Mouse (Mus musculus): ENCODE measurements at regions not wholly inside any gene's neighbourhood (a gene's known extent, or its start where the extent isn't known, plus 50 kb on each side); places are given as distances from the start of the nearest gene placed in this dataset.
A peak's percentile ranks its signal among the peaks of the same experiment; 100 is the strongest.

DNA sequence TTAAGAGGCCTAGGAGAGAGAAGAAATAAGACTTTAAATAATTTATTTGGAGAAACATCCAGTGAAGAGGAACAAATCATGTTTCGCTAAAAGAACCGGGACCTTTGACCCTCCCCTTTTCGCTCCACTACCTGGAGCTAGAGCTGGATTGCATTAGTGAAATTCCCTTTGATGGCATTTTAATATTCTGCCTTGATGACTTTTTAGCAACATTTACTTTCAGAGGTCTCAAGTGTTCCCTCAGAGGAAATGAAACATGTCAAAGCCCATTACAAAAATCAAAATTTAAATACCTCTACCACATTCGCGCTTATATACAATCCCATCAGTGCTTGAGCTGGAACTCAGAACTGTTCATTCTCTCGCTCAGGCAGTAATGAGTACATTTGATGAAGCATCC is 297.0 kb upstream of the Gm10295 start:
- DNase-seq, result no peak

DNA sequence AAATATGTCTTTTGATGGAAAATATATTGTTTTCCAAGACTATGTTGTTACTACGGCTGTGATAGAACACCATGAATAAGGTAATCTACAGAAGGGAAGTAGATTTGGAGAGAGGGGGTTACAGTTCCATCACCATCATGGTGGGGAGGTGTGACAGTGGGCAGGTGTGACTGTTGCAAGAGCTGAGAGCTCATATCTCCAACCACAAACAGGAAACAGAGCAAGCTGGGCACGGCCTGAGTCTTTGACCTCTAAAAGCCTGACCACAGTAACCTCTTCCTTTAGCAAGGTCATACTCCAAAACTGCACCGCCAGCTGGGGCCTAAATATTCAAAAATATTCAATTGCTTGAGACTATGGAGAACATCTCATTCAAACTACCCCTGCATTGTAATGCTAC is 295.7 kb upstream of the Gm10295 start:
- DNase-seq, result no peak

GRCm38 (mm10) chr7:71623048-71623447 is 271.8 kb upstream of the Gm10295 start:
- no peak for DNase-seq

GRCm38 (mm10) chr7:71603159-71603558 is 251.9 kb upstream of the Gm10295 start:
- peak; percentile 95 for DNase-seq

GRCm38 (mm10) chr7:71596780-71597179 is 245.5 kb upstream of the Gm10295 start:
- DNase-seq, result no peak

DNA sequence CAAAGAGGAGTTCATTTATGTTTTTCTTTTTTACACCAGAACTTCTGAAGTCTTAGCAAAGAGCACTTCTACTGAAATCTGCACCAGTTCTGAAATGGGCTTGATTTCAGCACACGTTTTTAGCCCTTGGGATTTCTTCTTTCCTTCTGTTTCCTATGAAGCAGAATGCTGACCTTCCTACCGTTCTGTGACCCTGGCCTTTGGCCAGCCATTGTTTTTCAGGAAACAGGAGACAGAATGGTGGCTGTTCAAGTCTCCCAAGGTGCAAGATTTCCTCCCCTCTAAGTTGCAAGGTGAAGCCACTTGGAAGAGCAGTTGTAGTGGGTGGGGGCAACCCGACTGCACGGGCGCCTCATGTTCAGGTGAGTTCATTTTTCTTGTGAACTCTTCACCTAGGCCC is 236.3 kb upstream of the Gm10295 start:
- DNase-seq, result peak; percentile 95

- peak; percentile 98 for DNase-seq
These were observed 232.3 kb upstream of the Gm10295 start for GRCm38 (mm10) chr7:71583443-71584055.

- peak; percentile 91 for DNase-seq
These were observed 230.5 kb upstream of the Gm10295 start for GRCm38 (mm10) chr7:71581746-71582145.

DNA sequence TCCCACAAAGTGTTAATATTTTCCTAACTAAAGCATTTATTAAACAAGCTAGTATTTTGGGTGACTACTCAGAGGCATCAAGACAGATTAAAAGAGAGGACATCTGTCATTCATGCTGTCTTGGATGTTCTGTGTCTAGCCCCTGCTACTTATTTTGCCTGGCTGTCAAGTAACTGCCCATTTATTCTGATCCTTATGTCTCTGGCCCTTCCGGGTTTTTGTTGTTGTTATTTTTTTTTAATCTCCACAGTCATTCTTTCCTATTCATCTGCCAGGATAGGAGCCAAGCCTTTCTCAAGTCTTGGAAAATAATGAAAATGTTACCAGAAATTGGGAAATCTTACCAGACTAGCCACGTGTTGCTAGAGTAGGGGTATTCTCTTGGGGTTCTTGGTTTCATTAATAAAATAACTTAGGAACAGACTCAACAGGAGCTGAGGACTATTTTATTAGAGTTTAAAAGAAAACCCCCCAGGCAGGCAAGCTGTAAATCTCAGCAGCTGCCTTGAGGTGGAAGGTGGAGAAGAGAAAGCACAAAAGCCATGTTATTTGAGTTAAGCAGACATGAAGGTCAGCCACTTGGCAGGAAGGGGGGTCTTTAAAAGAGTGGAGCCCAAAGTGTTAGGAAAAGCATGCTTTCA is 209.1 kb upstream of the Gm10295 start:
- no peak for DNase-seq

- DNase-seq, result no peak
These were observed 205.2 kb upstream of the Gm10295 start for GRCm38 (mm10) chr7:71556473-71556872.

- no peak for DNase-seq
These were observed 204.2 kb upstream of the Gm10295 start for GRCm38 (mm10) chr7:71555476-71555875.

GRCm38 (mm10) chr7:71546606-71547213 is 195.4 kb upstream of the Gm10295 start:
- no peak for DNase-seq

- DNase-seq, result no peak
These were observed 190.2 kb upstream of the Gm10295 start for GRCm38 (mm10) chr7:71541467-71541866.

DNA sequence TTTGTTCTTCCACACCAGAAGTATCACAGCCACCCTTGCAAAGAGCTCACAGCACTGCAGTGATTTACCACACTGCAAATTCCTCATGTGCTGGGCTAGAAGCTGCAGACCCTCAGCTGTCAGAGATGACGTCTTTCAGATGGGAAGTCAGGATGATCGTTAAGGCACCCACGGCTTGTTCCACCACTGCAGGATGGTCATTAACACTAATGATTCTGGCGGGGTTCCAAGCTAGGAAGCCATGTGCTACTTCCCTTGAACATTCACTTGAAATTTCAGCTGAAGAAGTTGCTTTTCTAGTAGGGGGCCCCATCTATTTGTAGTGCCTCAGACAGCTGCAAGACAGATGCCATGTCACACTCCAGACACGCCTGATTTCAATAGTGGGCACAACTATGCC is 181.8 kb upstream of the Gm10295 start:
- no peak for DNase-seq

GRCm38 (mm10) chr7:71531496-71531895 is 180.2 kb upstream of the Gm10295 start:
- peak; percentile 93 for DNase-seq

DNA sequence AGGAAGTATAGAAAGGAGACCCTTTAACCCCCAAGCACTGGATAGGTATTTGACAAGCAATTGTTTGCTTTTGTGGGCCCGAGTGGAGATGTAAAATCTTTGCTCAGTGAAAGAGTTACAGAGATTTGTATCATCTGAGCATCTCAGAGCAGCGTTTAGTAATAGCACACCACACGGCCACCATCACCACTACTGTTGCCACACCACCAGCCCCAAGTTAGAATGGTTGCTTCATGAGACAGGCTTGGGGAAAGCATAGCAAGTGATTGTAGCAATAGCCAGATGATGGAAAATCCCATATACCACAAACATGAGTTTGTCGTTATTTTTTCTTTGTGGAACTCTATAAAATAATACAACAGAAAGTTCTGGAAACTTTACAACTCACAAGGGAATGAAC is 179.6 kb upstream of the Gm10295 start:
- DNase-seq, result no peak

GRCm38 (mm10) chr7:71526152-71526551 is 174.9 kb upstream of the Gm10295 start:
- no peak for DNase-seq

DNA sequence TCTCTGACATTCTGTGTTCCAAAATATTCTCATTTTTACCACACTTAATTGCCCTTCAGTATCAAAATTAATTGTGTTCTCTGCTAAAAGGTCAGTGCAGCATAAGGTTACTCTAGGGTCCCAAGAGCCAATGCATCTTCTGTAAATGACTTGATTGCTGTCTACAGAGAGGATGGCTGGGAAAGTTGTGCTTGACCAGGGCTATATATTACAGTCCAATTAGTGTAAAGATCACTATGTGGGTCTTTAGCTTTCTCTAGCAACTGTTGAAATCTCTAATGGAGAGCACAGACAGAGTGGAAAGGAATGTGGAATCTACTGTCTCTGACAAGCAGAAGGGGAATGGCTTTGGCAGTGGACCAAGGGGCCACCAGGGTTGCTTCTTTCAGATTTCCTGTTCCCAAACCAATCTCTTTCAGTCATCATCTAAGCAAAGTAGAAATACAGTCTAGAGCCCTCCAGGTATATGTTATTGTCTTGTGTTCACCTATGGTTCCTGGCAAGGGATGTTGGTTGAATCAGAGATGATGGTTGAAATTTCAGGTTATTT is 173.4 kb upstream of the Gm10295 start:
- DNase-seq, result no peak

DNA sequence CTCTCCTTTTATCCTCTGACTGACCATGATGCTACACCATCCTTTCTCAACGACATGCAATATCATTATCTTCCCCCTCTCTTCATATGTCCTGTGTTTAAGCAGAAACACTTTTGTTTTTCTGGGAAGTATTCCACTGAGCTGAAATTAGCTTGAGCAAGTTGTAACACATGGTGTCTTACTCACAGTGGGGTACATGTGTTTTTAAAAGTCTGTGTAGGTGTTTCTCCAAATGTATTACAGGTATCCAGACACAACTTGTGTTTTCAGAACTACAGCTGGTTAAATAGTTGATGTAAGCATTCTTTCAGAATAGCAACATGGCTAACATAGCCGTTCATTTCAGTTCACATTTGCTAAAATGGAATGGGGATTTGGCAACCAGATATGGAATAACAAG is 172.8 kb upstream of the Gm10295 start:
- no peak for DNase-seq

GRCm38 (mm10) chr7:71507379-71507778 is 156.1 kb upstream of the Gm10295 start:
- no peak for DNase-seq

DNA sequence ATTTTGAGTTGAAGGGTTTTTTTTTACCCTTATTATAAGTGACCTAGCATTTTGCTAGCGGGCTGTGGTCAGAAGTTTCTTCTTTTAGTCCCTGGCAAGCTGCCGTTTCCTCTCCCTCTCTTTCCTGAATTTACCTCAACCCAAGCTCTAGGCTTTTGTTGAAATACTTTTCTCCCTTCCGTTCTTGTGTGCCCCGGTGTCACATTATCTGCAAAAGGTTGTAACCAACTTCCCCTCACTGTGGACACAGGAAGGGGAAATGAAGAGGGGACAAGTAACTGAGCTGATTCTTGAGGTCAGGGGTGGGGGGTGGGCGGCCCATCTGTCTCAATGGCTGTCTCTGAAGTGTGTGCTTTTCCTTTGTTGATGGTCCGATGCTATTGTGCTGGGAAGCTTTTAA is 149.4 kb upstream of the Gm10295 start:
- peak; percentile 92 for DNase-seq

DNA sequence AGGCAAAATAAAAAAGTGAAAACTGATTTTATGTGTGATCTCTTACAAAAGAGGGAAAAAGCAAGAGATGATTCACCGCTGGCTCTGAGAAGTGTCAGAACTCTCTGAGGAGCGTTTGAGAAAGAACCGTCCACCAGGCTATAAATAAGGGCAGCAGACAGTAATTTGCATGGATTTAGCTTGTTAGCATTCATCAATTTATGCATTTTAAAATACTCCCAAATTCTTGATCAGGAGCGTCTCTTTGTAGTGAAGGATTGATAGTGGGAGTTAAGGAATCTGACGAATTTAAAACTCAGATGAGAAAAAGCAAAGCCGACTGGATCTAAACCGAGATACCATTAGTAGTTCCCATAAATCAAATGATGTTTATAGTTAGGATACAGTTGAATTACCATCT is 146.8 kb upstream of the Gm10295 start:
- no peak for DNase-seq

GRCm38 (mm10) chr7:71491128-71491527 is 139.8 kb upstream of the Gm10295 start:
- DNase-seq, result peak; percentile 58

GRCm38 (mm10) chr7:71488016-71488650 is 136.8 kb upstream of the Gm10295 start:
- DNase-seq, result no peak
